Mouse (Mus musculus): ENCODE data around the gene BC025446. TPM values are rescaled to one million over a fixed set of nuclear protein-coding genes. Genes with fewer than 3 reads are reported as not detected.

Gene BC025446
- total RNA-seq (2023), result not detected

GRCm38 (mm10) chr15:75215778-75216691 lies at the start of gene BC025446:
Gene BC025446 (plus strand): TSS chr15:75216376.

GRCm38 (mm10) chr15:75268121-75268520 lies 51.9 kb downstream of the BC025446 start, which contains the start of gene Ly6f:
Gene Ly6f (plus strand): TSS chr15:75268421.

Other genes starting within 250 kb of the BC025446 start
- 100 to 1,000 TPM in 1 of 2 experiments, 10 to 100 TPM in 1; 92.3 to 130 TPM for gene Ly6i, start 232.9 kb upstream of the BC025446 start, total RNA-seq (2023)
- 1 to 10 TPM; 1.5 to 3.2 TPM for gene Ly6a, start 218.3 kb upstream of the BC025446 start, total RNA-seq (2023)
- 1 to 10 TPM; 2.2 to 2.5 TPM for gene Ly6c1, start 167.5 kb upstream of the BC025446 start, total RNA-seq (2023)
- 100 to 1,000 TPM; 206 to 381 TPM for gene Ly6c2, start 104.4 kb upstream of the BC025446 start, total RNA-seq (2023)
- gene Ly6g, start 61.1 kb upstream of the BC025446 start, total RNA-seq (2023), result not detected
- not detected for gene Ly6f, start 52.0 kb downstream of the BC025446 start, total RNA-seq (2023)

Measured in monocyte, adult 59 days (primary cell).